Mouse (Mus musculus) left cerebral cortex, adult 8-10 months (tissue): ENCODE measurements at regions not wholly inside any gene's neighbourhood (a gene's known extent, or its start where the extent isn't known, plus 50 kb on each side); places are given as distances from the start of the nearest gene placed in this dataset.

Experiments used
- DNase-seq, 2 experiments: peaks; one replicate each; pipeline ENCODE4 v3.0.0; 2022; ENCODE audit warnings: low spot score in 2 of 2

DNA sequence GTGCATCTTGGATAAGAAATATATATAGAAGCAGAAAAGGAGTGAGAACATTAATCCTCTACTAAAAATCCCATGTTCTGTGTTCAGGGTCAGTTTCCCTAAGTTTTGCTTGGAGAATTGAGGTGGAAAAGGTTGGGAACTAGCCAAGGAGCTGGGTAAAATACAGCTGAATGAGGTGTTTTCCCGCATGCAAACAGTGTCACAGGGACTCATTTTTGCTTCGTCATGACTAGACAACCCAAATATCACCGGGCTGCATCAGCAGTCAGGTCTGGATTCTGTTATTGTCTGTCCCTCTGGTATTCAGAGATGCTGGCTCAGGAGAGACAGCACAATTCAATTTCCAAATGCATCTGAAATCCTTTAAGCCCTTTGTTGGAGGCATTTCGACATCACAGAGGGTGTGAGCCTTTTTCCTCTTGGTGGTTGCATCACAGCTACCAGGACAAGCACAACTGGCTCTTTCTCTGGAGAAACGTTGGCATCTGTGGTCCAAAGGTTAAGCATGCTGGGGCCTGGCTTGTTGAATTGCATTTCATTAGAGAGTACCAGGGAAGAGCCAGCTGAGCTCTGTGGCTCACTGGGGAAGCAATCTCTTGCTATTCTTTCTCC lies 59.6 kb upstream of the Sesn3 start:
- no peak for DNase-seq

GRCm38 (mm10) chr9:14215961-14216360 lies 58.9 kb upstream of the Sesn3 start:
- DNase-seq, result no peak

DNA sequence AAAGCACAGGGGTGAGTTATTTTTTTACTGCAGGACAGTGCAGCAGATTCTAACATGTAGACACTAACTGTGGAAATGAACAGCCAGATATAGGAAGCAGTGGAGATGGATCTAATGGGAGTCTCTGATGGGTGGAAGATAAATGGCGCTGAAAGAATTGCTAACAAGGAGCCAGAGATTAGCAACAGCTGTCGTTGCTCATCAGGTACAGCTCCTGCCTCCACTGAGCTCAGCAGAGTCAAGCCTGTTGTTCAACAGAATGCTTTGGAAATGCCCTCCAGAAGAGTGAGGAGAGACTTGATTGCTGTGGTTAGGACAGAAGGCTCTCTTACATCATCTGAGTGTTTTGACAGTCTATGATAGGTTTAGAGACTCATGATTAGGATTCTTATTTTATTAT lies 51.9 kb upstream of the Sesn3 start:
- no peak for DNase-seq
